Mouse (Mus musculus): ENCODE measurements around the gene Cyb561.

Gene Cyb561

DNA sequence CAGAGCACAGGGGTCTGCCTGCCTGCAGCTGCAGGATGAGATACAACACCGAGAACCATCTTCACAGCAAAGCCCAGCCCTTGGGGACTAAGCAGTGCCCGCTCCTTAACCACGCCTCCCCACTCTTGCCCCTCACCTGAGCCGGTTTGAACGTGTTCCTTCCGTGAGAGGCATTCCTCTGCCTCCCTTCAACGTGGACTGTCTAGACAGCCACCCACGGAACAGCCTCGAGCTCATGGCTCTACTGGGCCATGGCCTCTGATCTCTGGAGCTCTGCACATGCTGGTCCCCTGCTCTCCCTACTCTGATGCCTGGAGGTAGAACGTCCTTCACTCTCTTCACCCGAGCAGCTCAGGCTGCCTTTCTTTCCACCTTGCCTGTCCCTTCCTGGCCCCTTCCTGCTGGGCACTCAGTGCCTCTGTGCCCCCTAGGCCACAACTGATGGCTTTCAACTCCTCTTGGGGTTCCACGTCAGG lies at the start of gene Cyb561:
Cyb561 (minus strand) TSS at position 426 of the 476 bp plus-strand sequence.
- no peak for DNase-seq (ENCODE audit: low spot score)

GRCm38 (mm10) chr11:106001718-106002117 lies 48.6 kb upstream of the Cyb561 start:
- DNase-seq (ENCODE audit: low spot score): no peak

- DNase-seq (ENCODE audit: low spot score): no peak
Measured at GRCm38 (mm10) chr11:106000062-106000461, 46.9 kb upstream of the Cyb561 start.

- DNase-seq (ENCODE audit: low spot score): no peak
Measured at GRCm38 (mm10) chr11:105994375-105994774, 41.2 kb upstream of the Cyb561 start, which contains the start of gene Ace3. Gene Ace3, plus strand, starts transcription at chr11:105994675.

- DNase-seq (ENCODE audit: low spot score): peak; percentile 64
Measured at GRCm38 (mm10) chr11:105990231-105990630, 37.1 kb upstream of the Cyb561 start.

GRCm38 (mm10) chr11:105989446-105989845 lies 36.3 kb upstream of the Cyb561 start:
- no peak for DNase-seq (ENCODE audit: low spot score)

DNA sequence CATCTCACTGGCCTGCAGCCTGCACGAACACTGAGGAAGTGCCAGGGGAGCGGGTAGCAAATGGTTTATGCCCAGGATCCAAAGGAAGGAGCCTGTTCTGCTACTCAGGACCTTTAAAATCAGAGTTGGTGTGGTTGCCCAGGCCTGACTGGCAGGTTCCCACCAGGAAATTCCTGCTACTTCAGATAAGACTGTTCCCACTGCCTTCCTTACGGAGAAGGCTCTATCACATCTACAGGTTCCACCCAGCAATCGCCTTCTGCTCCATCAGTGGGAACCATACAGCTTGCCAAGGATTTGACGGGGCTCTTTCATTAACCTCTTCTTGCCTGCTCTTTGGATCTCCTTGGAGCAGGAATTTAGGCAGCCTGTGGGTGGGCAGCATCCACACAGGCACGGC lies 34.3 kb upstream of the Cyb561 start:
- no peak for DNase-seq (ENCODE audit: low spot score)

DNA sequence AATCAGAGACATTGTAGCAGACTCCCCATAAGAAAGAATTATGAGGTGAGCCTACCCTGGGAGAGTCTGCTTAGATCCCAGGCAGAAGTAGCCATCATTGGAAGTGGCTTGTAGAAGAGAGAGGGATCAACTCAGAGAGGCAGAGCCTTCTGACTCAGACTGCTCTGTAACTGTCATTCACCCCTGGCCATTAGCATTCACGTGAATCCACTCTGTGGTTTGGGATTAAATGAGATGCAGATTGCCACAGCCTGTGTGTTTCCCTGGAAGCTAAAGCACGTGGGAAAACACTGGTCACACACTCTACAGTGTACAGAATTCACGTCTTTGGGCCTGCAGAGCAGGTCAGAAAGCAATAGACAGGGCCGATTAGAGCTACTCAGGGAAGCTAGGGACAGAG lies 31.3 kb upstream of the Cyb561 start:
- DNase-seq (ENCODE audit: low spot score): no peak

DNA sequence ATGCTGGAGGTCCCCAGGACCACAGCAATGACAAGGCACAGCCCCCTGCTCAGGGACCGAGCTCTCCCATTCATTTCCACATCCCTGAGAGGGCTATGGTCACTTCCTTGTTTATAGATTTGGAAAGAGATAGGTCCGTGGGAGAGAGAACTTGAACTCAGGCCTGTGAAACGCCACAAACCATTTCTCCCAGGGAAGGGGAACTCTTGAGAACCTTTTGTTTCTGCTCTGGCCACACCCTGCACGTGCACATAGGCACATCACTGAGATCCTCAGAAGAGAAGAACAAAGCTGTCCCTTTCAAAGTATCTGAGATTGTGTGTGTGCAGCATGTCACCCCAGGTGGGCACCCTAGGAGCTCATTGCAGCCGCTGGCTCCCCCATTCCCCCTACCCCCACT lies 25.5 kb upstream of the Cyb561 start:
- DNase-seq (ENCODE audit: low spot score): no peak

DNA sequence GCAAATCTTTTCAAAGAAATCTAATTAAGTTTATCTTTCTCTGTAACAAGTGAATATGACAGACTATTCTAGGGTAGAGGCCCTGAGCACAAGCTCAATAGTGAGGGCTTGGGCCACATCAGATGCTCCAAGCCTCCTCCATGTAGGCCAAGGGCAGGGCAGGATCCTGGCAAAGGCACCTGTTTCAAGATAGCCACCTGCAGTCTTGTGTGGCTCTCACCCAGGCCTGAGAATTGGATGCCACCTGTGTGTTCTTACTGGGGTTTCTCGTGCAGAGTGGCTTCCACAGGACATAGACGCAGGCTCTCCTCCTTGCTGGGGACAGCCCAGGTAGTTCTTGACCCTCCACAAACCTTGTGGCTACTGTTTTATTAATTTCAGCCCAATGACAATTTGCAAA lies 25.1 kb upstream of the Cyb561 start:
- DNase-seq (ENCODE audit: low spot score): no peak

- DNase-seq (ENCODE audit: low spot score): no peak
Measured at GRCm38 (mm10) chr11:105975636-105976035, 22.5 kb upstream of the Cyb561 start.

DNA sequence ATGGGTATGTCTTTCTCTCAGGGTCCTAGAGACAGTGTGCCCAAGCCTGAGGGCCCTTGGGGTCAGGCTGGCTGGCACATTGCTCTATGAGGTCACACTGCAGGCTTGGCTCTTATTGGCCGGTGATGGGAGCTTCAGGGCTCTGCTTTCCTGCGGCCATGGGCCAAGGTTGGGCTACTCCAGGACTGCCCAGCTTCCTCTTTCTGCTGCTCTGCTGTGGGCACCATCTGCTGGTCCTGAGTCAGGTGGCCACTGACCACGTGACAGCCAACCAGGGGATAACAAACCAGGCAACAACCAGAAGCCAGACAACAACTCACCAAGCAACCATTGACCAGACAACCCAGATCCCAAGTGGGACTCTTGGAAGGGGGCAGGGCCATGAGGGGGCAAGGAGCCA lies 21.9 kb upstream of the Cyb561 start:
- no peak for DNase-seq (ENCODE audit: low spot score)

- no peak for DNase-seq (ENCODE audit: low spot score)
Measured at GRCm38 (mm10) chr11:105974593-105974992, 21.5 kb upstream of the Cyb561 start.

DNA sequence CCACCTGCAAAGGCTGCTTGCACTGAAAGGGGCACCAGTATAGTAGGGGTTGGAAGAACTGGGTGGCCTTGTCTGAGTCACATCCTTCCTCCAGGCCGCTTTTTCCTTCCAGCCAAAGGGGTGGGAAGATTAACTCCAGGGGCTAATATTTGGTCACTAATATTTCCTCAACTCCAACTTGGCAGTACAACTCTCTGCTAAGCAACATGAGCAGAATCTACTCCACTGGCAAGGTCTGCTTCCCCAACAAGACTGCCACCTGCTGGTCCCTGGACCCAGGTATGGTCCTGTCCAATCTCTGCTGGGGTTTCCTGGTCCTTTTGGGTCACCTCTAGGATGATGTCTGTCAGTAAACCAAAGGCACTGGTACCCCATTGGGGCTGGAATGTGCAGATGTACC lies 16.4 kb upstream of the Cyb561 start:
- DNase-seq (ENCODE audit: low spot score): no peak

DNA sequence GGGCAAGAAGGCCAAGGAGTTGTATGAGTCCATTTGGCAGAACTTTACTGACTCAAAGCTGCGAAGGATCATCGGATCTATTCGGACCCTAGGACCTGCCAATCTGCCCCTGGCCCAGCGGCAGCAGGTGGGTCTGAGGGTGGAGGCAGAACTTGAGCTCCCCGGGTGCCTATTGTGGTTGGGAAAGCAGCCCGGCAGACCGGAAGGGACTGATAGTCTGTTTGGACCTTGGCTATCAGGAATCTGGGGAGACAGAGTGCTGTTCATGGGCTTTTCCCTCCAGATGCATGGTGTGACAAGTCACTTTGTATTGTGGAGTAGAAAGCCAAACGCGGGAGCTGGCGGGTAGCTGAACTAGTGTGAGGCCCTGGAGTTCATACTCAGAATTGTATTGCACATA lies 15.8 kb upstream of the Cyb561 start:
- DNase-seq (ENCODE audit: low spot score): no peak

- DNase-seq (ENCODE audit: low spot score): peak; percentile 52
Measured at GRCm38 (mm10) chr11:105967741-105968574, 14.8 kb upstream of the Cyb561 start, which contains the start of gene Ace. Gene Ace, plus strand, starts transcription at chr11:105967945.

DNA sequence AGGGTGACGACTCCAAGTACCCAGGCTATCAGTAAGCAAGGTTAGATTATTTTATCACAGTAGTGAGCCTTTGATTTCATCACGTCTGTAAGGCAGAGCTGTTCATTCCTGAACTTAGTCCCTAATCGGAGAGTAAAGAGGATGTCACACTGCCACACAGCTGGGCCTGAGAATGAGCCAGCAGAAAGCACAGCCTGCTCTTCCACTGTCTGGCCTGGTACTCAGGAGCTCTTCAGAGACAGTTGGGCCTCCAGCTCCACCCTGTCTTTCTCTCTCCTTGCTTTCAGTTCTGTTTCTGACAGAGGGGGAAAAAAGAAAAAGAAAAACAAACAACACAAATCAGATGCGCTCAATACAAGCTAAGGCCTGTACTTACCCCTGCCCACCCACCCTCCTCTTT lies 13.2 kb upstream of the Cyb561 start:
- DNase-seq (ENCODE audit: low spot score): no peak

DNA sequence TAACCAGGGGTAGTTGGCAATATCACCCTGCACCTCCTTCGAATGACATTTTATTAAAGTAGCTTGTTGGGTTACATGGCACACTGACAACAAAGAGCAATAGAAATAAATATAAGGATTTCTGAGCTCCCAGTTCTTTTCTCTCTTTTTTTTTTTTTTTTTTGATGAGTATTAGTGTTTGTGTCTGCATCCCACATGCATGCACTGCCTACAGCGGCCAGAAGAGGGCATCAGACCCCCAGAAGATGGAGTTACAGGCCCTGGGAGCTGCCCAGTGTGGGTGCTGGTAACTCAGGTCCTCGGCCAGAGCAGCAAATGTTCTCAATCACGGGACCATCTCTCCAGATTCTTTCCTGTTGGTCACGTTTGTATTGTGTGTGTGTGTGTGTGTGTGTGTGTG lies 11.6 kb upstream of the Cyb561 start:
- no peak for DNase-seq (ENCODE audit: low spot score)

GRCm38 (mm10) chr11:105959355-105959754 lies 6.2 kb upstream of the Cyb561 start:
- no peak for DNase-seq (ENCODE audit: low spot score)

- DNase-seq (ENCODE audit: low spot score): no peak
Measured at GRCm38 (mm10) chr11:105958566-105958965, 5.4 kb upstream of the Cyb561 start.

- DNase-seq (ENCODE audit: low spot score): no peak
Measured at GRCm38 (mm10) chr11:105957501-105957900, 4.4 kb upstream of the Cyb561 start.

DNA sequence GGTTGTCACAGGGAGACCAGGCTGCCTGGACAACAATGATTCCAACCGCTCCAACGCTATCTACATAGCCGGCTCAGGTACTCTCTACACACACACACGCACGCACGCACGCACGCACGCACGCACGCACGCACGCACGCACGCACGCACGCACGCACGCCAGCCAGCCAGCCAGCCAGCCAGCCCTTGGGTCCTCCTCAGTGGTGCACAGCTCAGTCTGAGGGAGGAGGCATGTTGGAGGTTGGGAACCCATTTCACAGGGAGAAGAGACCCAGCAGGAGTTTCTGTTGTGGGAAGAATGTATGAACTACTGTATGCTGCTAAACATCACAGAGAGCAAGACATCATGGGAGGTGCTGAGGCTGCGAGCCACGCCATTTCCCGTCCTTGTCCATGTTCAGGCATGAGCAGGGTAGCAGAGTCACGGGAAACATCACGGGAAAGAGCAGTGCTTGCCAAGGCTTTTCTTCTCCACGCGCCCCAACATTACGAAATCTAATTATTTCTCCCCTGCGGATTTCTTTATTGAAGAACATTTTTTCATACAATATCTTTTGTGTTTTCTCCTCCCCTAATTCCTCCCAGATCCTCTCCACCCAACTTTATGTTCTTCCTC lies 2.8 kb upstream of the Cyb561 start:
- no peak for DNase-seq (ENCODE audit: low spot score)

- DNase-seq (ENCODE audit: low spot score): no peak
Measured at GRCm38 (mm10) chr11:105953402-105953801, 266 bp upstream of the Cyb561 start.
